Mouse (Mus musculus) hindbrain, embryonic 13.5 days (tissue): Measurements from ENCODE around the gene Rs1. TPM values are rescaled to one million over a fixed set of nuclear protein-coding genes. Genes with fewer than 3 reads are reported as not detected.
"Not testable (repeated sequence)": the region's sequence is repeated elsewhere in the genome, so short reads cannot be mapped to it uniquely, and the experiment has no call there.

Experiments used
- ATAC-seq: fragments of 200-750 bp; cut with Nextera tagmentation; 2 replicates; pipeline ENCODE4 v1.8.0; 2017; ENCODE audit warnings: moderate TSS enrichment; ENCODE audit not compliant: low FRiP score
- H3K27ac ChIP-seq: fragments of 300-500 bp; sonication (generic); 2 replicates; pipeline ENCODE4 v1.5.1; 2015; ENCODE audit warnings: inconsistent platforms, mild to moderate bottlenecking, moderate library complexity
- H3K27me3 ChIP-seq: fragments of 300-500 bp; sonication (generic); 2 replicates; pipeline ENCODE4 v1.6.1; 2015; ENCODE audit warnings: mild to moderate bottlenecking, inconsistent platforms
- H3K36me3 ChIP-seq: fragments of 300-500 bp; sonication (generic); 2 replicates; pipeline ENCODE4 v1.6.1; 2015; ENCODE audit warnings: mild to moderate bottlenecking, inconsistent platforms
- H3K4me1 ChIP-seq: fragments of 300-500 bp; sonication (generic); replicated peaks from 2 replicates; pipeline ENCODE4 v1.6.1; 2015; ENCODE audit warnings: inconsistent platforms
- H3K4me2 ChIP-seq: fragments of 300-500 bp; sonication (generic); 2 replicates; pipeline ENCODE4 v1.6.1; 2015; ENCODE audit warnings: inconsistent platforms, mild to moderate bottlenecking, moderate library complexity
- H3K4me3 ChIP-seq: fragments of 300-500 bp; sonication (generic); 2 replicates; pipeline ENCODE4 v1.5.1; 2015; ENCODE audit warnings: mild to moderate bottlenecking, inconsistent platforms
- H3K9ac ChIP-seq: fragments of 300-500 bp; sonication (generic); 2 replicates; pipeline ENCODE4 v1.6.1; 2015; ENCODE audit warnings: mild to moderate bottlenecking, inconsistent platforms
- H3K9me3 ChIP-seq: fragments of 300-500 bp; sonication (generic); 2 replicates; pipeline ENCODE4 v1.6.1; 2016; ENCODE audit warnings: inconsistent platforms
- WGBS: fragments of 180-500 bp; shearing (Covaris S2); methylation state at CpG from one replicate; pipeline ENCODE4 v1.1.7; 2015; 5-methylcytosine and 5-hydroxymethylcytosine counted together
- polyA plus RNA-seq: library from polyadenylated mRNA; unstranded; fragments of >200 nt; fragmentation: Nextera tagmentation; extraction: Ambion mirVana; gene quantifications from 2 replicates; pipeline ENCODE4 v1.2.1, GENCODE M21; 2015

Rs1 gene
- 0.08 and 0.09 TPM in 2 replicates for polyA plus RNA-seq

GRCm38 (mm10) chrX:160767713-160768112 lies at the start of gene Rs1:
Rs1 (plus strand) TSS chrX:160768013.
- ATAC-seq: no peak

DNA sequence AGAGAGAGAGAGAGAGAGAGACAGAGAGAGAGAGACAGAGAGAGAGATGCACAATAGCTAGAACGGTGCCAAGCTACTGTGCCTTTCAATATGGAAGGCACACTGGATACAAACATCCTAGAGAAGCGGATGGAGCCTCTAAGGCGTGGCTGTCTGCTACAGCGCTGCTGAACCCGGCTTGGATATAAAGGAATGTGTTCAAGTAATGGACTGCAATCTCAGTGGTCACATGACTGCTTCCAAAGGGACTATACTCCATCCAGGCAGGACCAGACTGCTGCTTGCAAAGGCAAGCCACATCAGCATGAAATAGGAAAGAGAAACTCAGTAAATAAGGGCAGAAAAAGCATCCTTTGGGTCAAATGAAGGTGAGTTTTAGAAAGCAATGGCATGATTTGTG lies 32.2 kb upstream of the Rs1 start, which contains the start of gene Ppef1:
Gene Ppef1 (minus strand): TSS at position 116 of the 400 bp plus-strand sequence.
- peaks cover 40% of the 10 kb centered on the region for H3K27me3 ChIP-seq
- H3K9ac ChIP-seq: no peak within 1 kb of the TSS
- WGBS: 76% methylated on average over 5 of the region's 5 CpGs
- no peaks in the 10 kb centered on the region for H3K9me3 ChIP-seq
- no peak for ATAC-seq
- H3K4me1 ChIP-seq: no peaks in the 10 kb centered on the region
- H3K27ac ChIP-seq: no peak within 1 kb of the TSS
- no peaks in the 10 kb centered on the region for H3K36me3 ChIP-seq
- no peak within 1 kb of the TSS for H3K4me2 ChIP-seq
- H3K4me3 ChIP-seq: no peak within 1 kb of the TSS

More at GRCm38 (mm10) chrX:160767713-160768112, at the start of gene Rs1:
- Histone ChIP-seq H3K27ac (no peak within 1 kb of the TSS), H3K4me2 (peak within 1 kb of the TSS; percentile 49), H3K9ac (no peak within 1 kb of the TSS), H3K4me3 (peak within 1 kb of the TSS; percentile 45), H3K4me1 (no peaks in the 10 kb centered on the region), H3K27me3 (peaks cover 25% of the 10 kb centered on the region; the same call in 1 of the 2 replicates), H3K9me3 (no peaks in the 10 kb centered on the region), H3K36me3 (no peaks in the 10 kb centered on the region)
- WGBS: 87% methylated on average over 2 of the region's 2 CpGs

- H3K27ac ChIP-seq: no peak overlapping the region
- H3K9ac ChIP-seq: no peak overlapping the region
- no peak overlapping the region for H3K4me2 ChIP-seq
- WGBS: 91% methylated on average over 1 of the region's 1 CpGs
- no peaks in the 10 kb centered on the region for H3K4me1 ChIP-seq
- ATAC-seq: no peak
- 0 out of 2 replicates have a peak, but pooled peaks cover 2% of the 10 kb centered on the region for H3K27me3 ChIP-seq
- no peaks in the 10 kb centered on the region for H3K36me3 ChIP-seq
- no peaks in the 10 kb centered on the region for H3K9me3 ChIP-seq
- no peak overlapping the region for H3K4me3 ChIP-seq
Measured at GRCm38 (mm10) chrX:160745399-160745798, 22.4 kb upstream of the Rs1 start.

DNA sequence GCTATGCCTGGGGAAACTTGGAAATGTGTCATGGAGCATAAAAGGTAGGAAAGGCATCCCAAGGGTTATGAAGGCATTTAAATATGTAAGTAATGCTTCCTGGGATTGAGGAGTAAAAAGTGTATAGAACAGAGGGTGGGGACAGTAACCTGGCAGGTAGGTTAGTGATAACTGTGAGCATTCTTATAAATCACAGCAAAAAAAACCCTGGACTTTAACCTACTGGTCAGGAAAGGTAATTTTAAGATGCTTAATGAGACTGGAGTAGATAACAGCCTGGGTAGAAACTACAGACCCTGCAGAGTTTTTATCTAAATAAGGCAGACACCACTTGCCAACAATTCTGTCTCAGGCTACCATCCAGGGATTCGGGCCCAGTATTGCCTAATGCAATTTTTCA lies 19.2 kb upstream of the Rs1 start:
- Histone ChIP-seq H3K4me3 (no peak overlapping the region), H3K4me1 (no peaks in the 10 kb centered on the region), H3K27ac (no peak overlapping the region), H3K36me3 (no peaks in the 10 kb centered on the region), H3K9ac (no peak overlapping the region), H3K27me3 (0 out of 2 replicates have a peak, but pooled peaks cover 7% of the 10 kb centered on the region), H3K4me2 (no peak overlapping the region), H3K9me3 (no peaks in the 10 kb centered on the region)
- 79% methylated on average over 1 of the region's 1 CpGs for WGBS
- no peak for ATAC-seq

DNA sequence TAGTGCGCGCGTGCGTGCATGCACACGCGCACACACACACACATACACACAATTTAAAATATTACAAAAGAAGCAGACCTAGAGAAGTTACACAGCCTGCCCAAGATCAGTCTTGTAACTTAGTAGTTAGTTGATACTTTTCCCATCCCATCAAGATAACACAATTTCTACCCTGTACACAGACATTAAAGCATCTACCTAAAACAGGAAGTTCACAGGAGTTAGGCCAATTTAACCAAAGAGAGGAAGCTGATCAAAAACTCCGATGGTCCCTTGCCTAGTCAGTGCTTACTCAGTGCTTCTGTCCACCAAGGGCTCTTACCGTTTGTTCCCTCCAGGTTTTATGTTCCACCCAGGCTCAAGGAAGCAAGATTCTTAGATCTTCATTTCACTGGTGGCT lies 17.0 kb upstream of the Rs1 start:
- Histone ChIP-seq H3K4me3 (no peak overlapping the region), H3K9ac (no peak overlapping the region), H3K27ac (no peak overlapping the region), H3K27me3 (peaks cover 16% of the 10 kb centered on the region), H3K36me3 (no peaks in the 10 kb centered on the region), H3K9me3 (no peaks in the 10 kb centered on the region), H3K4me1 (no peaks in the 10 kb centered on the region), H3K4me2 (no peak overlapping the region)
- WGBS: 95% methylated on average over 8 of the region's 8 CpGs
- ATAC-seq: no peak

DNA sequence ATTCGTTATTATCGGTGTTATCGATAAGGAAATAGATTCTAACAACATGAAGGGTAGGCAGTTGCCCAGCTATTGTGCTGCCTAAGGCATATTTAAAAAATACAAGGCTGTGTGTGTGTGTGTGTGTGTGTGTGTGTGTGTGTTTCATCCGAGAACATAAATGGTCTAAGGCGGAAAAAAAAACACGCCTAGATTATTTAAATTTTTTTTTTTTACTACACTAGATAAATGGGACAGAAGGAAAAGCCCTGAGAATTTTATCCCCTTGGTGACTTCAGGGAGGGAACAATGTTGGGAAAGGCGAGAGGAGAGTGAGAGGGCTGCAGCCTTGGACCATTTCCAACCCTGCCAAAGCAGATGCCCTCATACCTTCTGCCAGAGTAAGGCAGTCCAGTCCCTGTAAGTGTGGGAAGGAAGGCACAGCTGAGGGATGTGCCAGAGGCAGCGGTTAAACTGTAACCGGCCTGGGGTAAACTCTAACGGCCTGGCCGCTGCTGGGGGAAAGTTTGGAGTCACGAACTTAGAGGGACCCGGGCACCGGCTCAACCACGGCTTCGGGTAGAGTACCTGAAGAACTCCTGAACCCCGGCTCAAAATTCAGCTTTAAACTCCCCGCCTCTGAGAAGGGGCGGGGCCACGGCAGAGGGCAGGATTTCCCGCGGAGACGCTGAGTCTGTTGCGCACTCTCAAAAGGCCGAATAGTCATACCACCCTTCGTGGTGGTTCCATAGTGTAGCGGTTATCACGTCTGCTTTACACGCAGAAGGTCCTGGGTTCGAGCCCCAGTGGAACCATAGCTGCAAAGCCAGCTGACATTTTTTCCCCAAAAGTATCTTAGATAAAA lies 2.2 kb upstream of the Rs1 start:
- Histone ChIP-seq H3K4me1 (no peaks in the 10 kb centered on the region), H3K9me3 (no peaks in the 10 kb centered on the region), H3K4me3 (peak overlapping the region; percentile 45), H3K27me3 (peaks cover 11% of the 10 kb centered on the region; the same call in 1 of the 2 replicates), H3K36me3 (no peaks in the 10 kb centered on the region), H3K27ac (no peak overlapping the region), H3K4me2 (peak overlapping the region; percentile 50), H3K9ac (no peak overlapping the region)
- ATAC-seq: peak; percentile 97
- WGBS: 34% methylated on average over 30 of the region's 30 CpGs

DNA sequence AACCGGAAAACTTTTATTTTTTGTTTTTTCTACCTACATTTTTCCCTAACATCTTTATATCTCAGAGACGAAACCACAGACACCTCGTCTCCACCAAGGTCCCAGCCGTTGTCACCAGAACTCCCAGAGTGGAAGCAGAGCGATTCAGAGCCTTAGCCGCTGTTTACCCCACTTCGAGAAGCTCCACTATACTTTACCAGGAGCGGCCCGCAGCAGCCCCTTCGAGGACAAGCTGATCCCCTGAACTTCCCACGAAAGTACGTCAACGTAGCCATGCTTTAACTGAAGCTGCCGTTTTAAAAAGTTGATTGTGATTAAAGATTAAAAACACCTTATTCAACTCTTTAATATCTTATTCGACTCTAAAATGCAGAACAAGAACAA lies 1.6 kb upstream of the Rs1 start:
- Histone ChIP-seq H3K27ac (no peak overlapping the region), H3K27me3 (peaks cover 14% of the 10 kb centered on the region; the same call in 1 of the 2 replicates), H3K36me3 (no peaks in the 10 kb centered on the region), H3K4me1 (no peaks in the 10 kb centered on the region), H3K4me2 (peak overlapping the region; percentile 49), H3K4me3 (peak overlapping the region; percentile 45), H3K9me3 (no peaks in the 10 kb centered on the region), H3K9ac (no peak overlapping the region)
- 30% methylated on average over 15 of the region's 15 CpGs for WGBS
- ATAC-seq: peak; percentile 94

DNA sequence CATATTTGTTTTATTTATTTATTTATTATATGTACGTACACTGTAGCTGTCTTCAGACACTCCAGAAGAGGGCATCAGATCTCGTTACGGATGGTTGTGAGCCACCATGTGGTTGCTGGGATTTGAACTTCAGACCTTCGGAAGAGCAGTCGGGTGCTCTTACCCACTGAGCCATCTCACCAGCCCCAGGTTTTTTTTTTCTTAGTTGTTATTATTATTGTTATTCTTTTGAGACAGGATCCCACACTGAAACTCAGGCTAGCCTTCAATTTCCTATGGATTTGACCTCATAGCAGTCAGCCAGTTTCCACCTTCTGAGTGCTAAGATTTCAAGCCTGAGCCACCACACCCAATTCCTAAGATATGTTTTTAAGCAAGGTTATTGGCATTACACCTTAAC lies 1.8 kb downstream of the Rs1 start:
- not testable (repeated sequence) for H3K9me3 ChIP-seq, H3K4me3 ChIP-seq, H3K4me1 ChIP-seq, H3K36me3 ChIP-seq, H3K9ac ChIP-seq, H3K4me2 ChIP-seq, ATAC-seq, H3K27ac ChIP-seq
- WGBS: 83% methylated on average over 5 of the region's 5 CpGs
- H3K27me3 ChIP-seq: peaks cover 35% of the 10 kb centered on the region; the same call in 1 of the 2 replicates

DNA sequence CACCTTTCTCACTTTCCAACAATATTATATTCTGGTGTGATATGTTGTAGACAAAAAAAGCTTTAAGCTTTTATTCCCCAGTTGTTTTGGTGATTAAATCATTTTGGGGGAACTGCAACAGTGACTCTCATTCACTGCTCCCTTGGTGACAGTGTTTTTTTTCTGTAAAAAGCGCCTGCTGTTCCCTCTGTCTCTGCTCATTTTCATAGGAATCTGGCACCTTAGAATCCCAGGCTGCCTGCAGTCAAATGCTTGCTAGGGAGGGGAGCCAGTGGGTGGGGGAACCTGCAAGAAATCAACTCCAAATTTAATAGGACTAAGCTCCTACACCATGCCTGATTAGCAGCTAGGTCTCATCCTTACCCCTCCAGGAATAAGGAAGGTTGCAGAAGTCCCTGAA lies 5.2 kb downstream of the Rs1 start:
- no peak overlapping the region for H3K4me2 ChIP-seq
- no peak overlapping the region for H3K9ac ChIP-seq
- no peaks in the 10 kb centered on the region for H3K36me3 ChIP-seq
- no peak overlapping the region for H3K4me3 ChIP-seq
- 41% methylated on average over 1 of the region's 1 CpGs for WGBS
- no peak overlapping the region for H3K27ac ChIP-seq
- H3K27me3 ChIP-seq: peaks cover 34% of the 10 kb centered on the region; the same call in 1 of the 2 replicates
- no peaks in the 10 kb centered on the region for H3K4me1 ChIP-seq
- H3K9me3 ChIP-seq: no peaks in the 10 kb centered on the region
- ATAC-seq: no peak

- H3K4me3 ChIP-seq: no peak overlapping the region
- WGBS: 79% methylated on average over 5 of the region's 5 CpGs
- H3K27me3 ChIP-seq: peaks cover 25% of the 10 kb centered on the region
- H3K4me1 ChIP-seq: no peaks in the 10 kb centered on the region
- H3K9ac ChIP-seq: no peak overlapping the region
- H3K36me3 ChIP-seq: no peaks in the 10 kb centered on the region
- no peak for ATAC-seq
- no peak overlapping the region for H3K4me2 ChIP-seq
- H3K27ac ChIP-seq: no peak overlapping the region
- H3K9me3 ChIP-seq: no peaks in the 10 kb centered on the region
Measured at GRCm38 (mm10) chrX:160782276-160782675, 14.5 kb downstream of the Rs1 start.

DNA sequence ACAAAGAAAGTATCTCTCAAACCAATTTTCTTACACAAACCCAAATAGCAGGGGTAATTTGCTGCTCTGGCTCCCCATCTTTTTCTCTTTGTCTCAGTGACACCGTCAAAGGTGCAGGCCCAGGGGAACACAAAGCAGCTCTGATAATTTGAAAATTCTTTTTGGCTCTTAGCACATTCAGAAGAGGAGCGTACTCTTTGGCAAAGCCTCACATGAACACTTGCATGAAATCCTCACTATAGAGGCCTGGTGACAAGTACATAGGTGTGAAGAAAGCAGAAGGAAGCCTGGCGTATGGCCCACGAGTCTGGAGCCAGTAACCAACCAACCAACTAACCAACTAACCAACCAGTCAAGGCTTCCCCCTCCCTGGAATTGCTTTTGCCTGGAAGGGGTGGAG lies 27.1 kb downstream of the Rs1 start:
- 81% methylated on average over 4 of the region's 4 CpGs for WGBS
- no peak overlapping the region for H3K9ac ChIP-seq
- H3K36me3 ChIP-seq: no peaks in the 10 kb centered on the region
- no peak overlapping the region for H3K4me3 ChIP-seq
- no peak overlapping the region for H3K27ac ChIP-seq
- no peaks in the 10 kb centered on the region for H3K9me3 ChIP-seq
- peaks cover 23% of the 10 kb centered on the region; the same call in 1 of the 2 replicates for H3K27me3 ChIP-seq
- H3K4me1 ChIP-seq: no peaks in the 10 kb centered on the region
- no peak for ATAC-seq
- H3K4me2 ChIP-seq: no peak overlapping the region

DNA sequence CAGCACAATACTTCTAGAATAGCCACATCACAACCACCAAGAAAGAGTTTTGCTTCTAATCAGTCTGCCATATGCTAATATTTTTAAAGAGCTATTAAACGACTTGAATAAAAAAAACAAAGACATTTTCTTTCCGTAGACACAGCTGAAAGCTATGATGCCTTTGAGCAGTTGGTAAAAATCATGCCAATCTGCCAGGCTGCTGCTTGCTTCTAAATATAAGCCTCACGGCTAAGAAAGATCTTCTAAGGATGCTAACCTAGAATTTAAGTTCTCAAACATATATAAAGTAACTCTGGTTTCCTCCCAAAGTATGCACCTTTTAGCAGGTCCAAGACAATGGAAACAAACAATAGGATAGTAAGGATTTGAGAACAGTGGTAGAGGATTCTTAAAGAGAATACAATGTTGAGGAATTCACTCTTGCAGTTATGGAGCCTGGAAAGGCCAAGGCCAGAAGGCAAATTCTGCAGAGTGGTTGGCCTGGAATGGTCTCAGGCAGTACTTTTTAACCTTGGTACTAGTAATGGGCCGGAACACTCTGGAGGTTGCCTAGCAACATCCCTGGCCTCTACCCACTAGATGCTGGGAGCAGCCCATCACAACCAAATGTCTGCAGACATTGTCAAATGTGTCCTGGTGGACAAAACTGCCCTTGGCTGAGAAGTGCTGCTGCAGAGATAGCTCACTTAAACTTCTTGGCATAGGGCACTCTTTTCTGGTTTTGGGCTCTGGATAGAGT lies 36.8 kb downstream of the Rs1 start:
- ATAC-seq: no peak
- no peak overlapping the region for H3K27ac ChIP-seq
- no peak overlapping the region for H3K4me2 ChIP-seq
- H3K9me3 ChIP-seq: no peaks in the 10 kb centered on the region
- H3K27me3 ChIP-seq: peaks cover 30% of the 10 kb centered on the region
- H3K36me3 ChIP-seq: 0 out of 2 replicates have a peak, but pooled peaks cover 2% of the 10 kb centered on the region
- WGBS: 84% methylated on average over 4 of the region's 4 CpGs
- no peak overlapping the region for H3K4me3 ChIP-seq
- no peaks in the 10 kb centered on the region for H3K4me1 ChIP-seq
- no peak overlapping the region for H3K9ac ChIP-seq
